Mouse (Mus musculus) midbrain, embryonic 14.5 days (tissue): ENCODE measurements at regions not wholly inside any gene's neighbourhood (a gene's known extent, or its start where the extent isn't known, plus 50 kb on each side); places are given as distances from the start of the nearest gene placed in this dataset.

ENCODE experiments used
- ATAC-seq: fragments of 200-750 bp; cut with Nextera tagmentation; 2 replicates; pipeline ENCODE4 v1.8.0; 2017; ENCODE audit warnings: moderate number of reproducible peaks, moderate library complexity; ENCODE audit not compliant: low FRiP score, low TSS enrichment
- DNase-seq: peaks from one replicate; pipeline ENCODE4 v3.0.0-alpha.2; 2015
- H3K27ac ChIP-seq: fragments of 300-500 bp; sonication (generic); replicated peaks from 2 replicates; pipeline ENCODE4 v1.5.1; 2014; ENCODE audit warnings: mild to moderate bottlenecking, low read depth, low read length, moderate library complexity
- H3K27me3 ChIP-seq: fragments of 300-500 bp; sonication (generic); 2 replicates; pipeline ENCODE4 v1.6.1; 2014; ENCODE audit warnings: low read length, control low read depth, mixed read lengths; ENCODE audit not compliant: control insufficient read depth, insufficient read depth
- H3K36me3 ChIP-seq: fragments of 300-500 bp; sonication (generic); 2 replicates; pipeline ENCODE4 v1.6.1; 2014; ENCODE audit warnings: low read length, control low read depth; ENCODE audit not compliant: control insufficient read depth, insufficient read depth
- H3K4me1 ChIP-seq: fragments of 300-500 bp; sonication (generic); 2 replicates; pipeline ENCODE4 v1.6.1; 2014; ENCODE audit warnings: mild to moderate bottlenecking, antibody characterized with exemption, low read length, control low read depth; ENCODE audit not compliant: control insufficient read depth, insufficient read depth
- H3K4me2 ChIP-seq: fragments of 300-500 bp; sonication (generic); 2 replicates; pipeline ENCODE4 v1.6.1; 2014; ENCODE audit warnings: mild to moderate bottlenecking, low read length, moderate library complexity
- H3K4me3 ChIP-seq: fragments of 300-500 bp; sonication (generic); replicated peaks from 2 replicates; pipeline ENCODE4 v1.5.1; 2014; ENCODE audit warnings: low read depth, low read length
- H3K9ac ChIP-seq: fragments of 300-500 bp; sonication (generic); replicated peaks from 2 replicates; pipeline ENCODE4 v1.6.1; 2014; ENCODE audit warnings: mild to moderate bottlenecking, low read length, moderate library complexity
- H3K9me3 ChIP-seq: fragments of 300-500 bp; sonication (generic); 2 replicates; pipeline ENCODE4 v1.6.1; 2016; ENCODE audit warnings: low read length, control low read depth, mixed read lengths; ENCODE audit not compliant: control insufficient read depth
- WGBS: fragments of 180-500 bp; shearing (Covaris S2); extraction: QIAGEN DNeasy Blood & Tissue Kit; methylation state at CpG from one replicate; pipeline ENCODE4 v1.1.7; 2014; 5-methylcytosine and 5-hydroxymethylcytosine counted together

DNA sequence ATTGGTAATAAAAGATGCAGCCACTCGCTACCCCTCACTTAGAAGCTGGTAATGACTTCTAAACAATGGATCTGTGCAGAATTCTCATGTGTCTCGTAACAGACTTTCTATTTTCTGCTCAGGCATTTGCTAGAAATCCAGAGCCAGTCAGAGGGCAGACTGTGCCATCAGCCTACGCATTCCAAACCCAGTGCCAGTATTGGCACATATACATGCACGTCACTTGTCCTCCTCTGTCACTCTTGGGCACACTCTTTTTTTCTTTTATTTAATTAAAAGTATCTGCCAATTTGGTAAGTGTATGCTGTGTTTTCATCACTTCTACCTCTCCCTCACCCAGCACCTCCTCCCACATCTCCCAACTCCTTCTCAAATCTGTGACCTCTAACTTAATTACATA, 519.6 kb upstream of the Adamts9 start:
- Histone ChIP-seq H3K9ac (no peak overlapping the region), H3K4me3 (no peak overlapping the region), H3K9me3 (no peaks in the 10 kb centered on the region), H3K36me3 (no peaks in the 10 kb centered on the region), H3K4me2 (no peak overlapping the region), H3K27me3 (no peaks in the 10 kb centered on the region), H3K4me1 (no peaks in the 10 kb centered on the region), H3K27ac (no peak overlapping the region)
- DNase-seq (no peak), ATAC-seq (no peak)
- WGBS: 88% methylated on average over 4 of the region's 4 CpGs

- Histone ChIP-seq H3K4me3 (no peak overlapping the region), H3K36me3 (no peaks in the 10 kb centered on the region), H3K27ac (no peak overlapping the region), H3K9ac (no peak overlapping the region), H3K4me1 (no peaks in the 10 kb centered on the region), H3K9me3 (no peaks in the 10 kb centered on the region), H3K27me3 (no peaks in the 10 kb centered on the region), H3K4me2 (no peak overlapping the region)
- WGBS: 66% methylated on average over 3 of the region's 3 CpGs
- DNase-seq (no peak), ATAC-seq (no peak)
Observed at GRCm38 (mm10) chr6:93461374-93461773, 518.1 kb upstream of the Adamts9 start.

DNA sequence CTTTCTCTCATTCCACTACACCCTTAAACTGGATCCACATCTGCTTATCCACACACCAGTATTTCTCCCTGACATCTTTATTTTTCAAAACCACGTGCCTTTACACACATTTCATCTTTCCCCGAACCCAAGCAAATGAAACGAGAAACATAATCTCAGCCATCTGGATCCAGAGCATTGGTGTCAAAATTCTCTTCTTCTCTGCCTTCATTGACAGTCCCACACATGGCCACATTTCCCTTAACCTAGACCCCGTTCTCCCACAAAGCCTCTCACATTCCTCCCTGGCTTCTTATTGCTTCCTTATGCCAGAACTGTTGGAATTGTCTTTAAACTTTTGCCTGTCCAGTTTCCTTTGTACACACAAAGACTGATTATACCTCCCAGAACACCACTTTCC, 514.3 kb upstream of the Adamts9 start:
- no peak overlapping the region for H3K27ac ChIP-seq
- ATAC-seq (no peak), DNase-seq (no peak)
- 36% methylated on average over 4 of the region's 4 CpGs for WGBS
- no peak overlapping the region for H3K4me3 ChIP-seq
- H3K4me1 ChIP-seq: no peaks in the 10 kb centered on the region
- H3K36me3 ChIP-seq: no peaks in the 10 kb centered on the region
- no peaks in the 10 kb centered on the region for H3K9me3 ChIP-seq
- H3K9ac ChIP-seq: no peak overlapping the region
- H3K27me3 ChIP-seq: no peaks in the 10 kb centered on the region
- no peak overlapping the region for H3K4me2 ChIP-seq

GRCm38 (mm10) chr6:93456383-93457033, 513.2 kb upstream of the Adamts9 start:
- Histone ChIP-seq H3K9ac (no peak overlapping the region), H3K9me3 (no peaks in the 10 kb centered on the region), H3K4me1 (no peaks in the 10 kb centered on the region), H3K36me3 (no peaks in the 10 kb centered on the region), H3K27me3 (no peaks in the 10 kb centered on the region), H3K4me3 (no peak overlapping the region), H3K27ac (no peak overlapping the region), H3K4me2 (no peak overlapping the region)
- WGBS: 91% methylated on average over 9 of the region's 9 CpGs
- ATAC-seq: no peak
- no peak for DNase-seq

DNA sequence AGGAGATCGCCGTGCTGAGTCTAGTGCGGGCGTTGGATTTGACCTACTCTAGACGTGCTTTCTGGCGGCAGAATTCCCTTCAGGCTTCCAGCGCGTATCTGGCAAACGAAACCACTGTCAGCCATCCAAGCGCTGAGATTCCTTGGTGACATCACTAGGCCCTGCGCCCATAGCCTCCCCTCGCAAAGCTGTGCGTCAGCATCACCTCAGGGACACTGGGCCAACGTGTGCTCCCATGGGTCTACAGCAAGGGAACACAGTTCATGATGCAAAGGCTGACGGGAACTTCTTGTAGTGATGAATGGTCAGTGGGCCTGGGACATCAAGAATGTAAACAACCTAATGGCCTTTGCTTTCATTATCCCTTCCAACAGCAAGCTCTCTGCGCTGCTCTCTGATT, 502.3 kb upstream of the Adamts9 start:
- no peak for DNase-seq
- H3K4me1 ChIP-seq: peaks cover 8% of the 10 kb centered on the region
- no peak overlapping the region for H3K9ac ChIP-seq
- H3K4me2 ChIP-seq: no peak overlapping the region
- WGBS: 87% methylated on average over 16 of the region's 16 CpGs
- ATAC-seq: no peak
- H3K9me3 ChIP-seq: no peaks in the 10 kb centered on the region
- H3K36me3 ChIP-seq: no peaks in the 10 kb centered on the region
- H3K27ac ChIP-seq: no peak overlapping the region
- no peak overlapping the region for H3K4me3 ChIP-seq
- no peaks in the 10 kb centered on the region for H3K27me3 ChIP-seq

DNA sequence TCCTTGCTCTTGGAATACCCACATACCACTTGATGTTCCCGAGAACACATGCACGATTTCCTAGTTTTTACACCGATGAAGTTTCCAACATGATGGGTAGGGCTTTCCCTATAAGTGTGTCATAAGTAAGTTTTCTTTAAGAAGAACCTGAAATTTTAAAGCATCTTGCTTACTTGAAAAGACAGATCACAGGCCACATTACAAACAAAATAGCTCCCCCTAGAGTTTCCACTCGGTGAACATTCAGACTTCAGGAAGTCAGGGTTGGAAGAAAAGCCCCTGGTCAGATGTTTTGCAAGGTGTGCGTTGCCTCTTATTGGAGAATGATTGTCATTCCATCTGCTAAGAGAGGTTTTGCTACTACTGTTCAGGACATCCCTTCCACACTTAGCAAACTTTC, 501.8 kb upstream of the Adamts9 start:
- peak; percentile 67 for DNase-seq
- Histone ChIP-seq H3K9me3 (no peaks in the 10 kb centered on the region), H3K4me3 (no peak overlapping the region), H3K4me2 (no peak overlapping the region), H3K4me1 (peaks cover 8% of the 10 kb centered on the region), H3K9ac (no peak overlapping the region), H3K27me3 (no peaks in the 10 kb centered on the region), H3K27ac (no peak overlapping the region), H3K36me3 (no peaks in the 10 kb centered on the region)
- WGBS: 68% methylated on average over 5 of the region's 5 CpGs
- ATAC-seq: no peak

- Histone ChIP-seq H3K27me3 (no peaks in the 10 kb centered on the region), H3K27ac (peak overlapping the region; percentile 70)
- 28% methylated on average over 11 of the region's 11 CpGs for WGBS
Observed at GRCm38 (mm10) chr6:93443766-93444557, 500.7 kb upstream of the Adamts9 start.

DNA sequence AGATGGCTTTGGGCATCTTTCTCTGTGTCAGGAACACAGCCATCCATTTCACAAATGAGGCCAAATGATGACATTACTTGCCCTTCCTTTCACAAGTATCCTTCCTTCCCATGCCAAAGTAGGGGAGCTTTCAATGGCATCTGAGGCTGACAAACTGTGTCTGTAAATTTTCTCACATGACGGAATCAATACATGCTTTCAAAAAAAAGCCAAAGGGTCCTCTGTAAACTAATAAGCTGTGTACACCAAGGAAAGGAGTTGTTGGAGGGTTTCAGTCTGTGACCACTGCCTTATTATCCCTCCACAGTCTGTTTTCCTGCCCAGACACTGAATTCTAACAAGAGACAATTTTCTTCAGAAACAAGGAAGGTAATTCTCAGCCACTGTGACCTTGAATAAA, 490.2 kb upstream of the Adamts9 start:
- no peak overlapping the region for H3K9ac ChIP-seq
- no peak overlapping the region for H3K27ac ChIP-seq
- no peak for DNase-seq
- no peak overlapping the region for H3K4me2 ChIP-seq
- H3K4me1 ChIP-seq: no peaks in the 10 kb centered on the region
- 0 out of 2 replicates have a peak, but pooled peaks cover 4% of the 10 kb centered on the region for H3K9me3 ChIP-seq
- no peaks in the 10 kb centered on the region for H3K27me3 ChIP-seq
- H3K36me3 ChIP-seq: no peaks in the 10 kb centered on the region
- WGBS: 68% methylated on average over 1 of the region's 1 CpGs
- H3K4me3 ChIP-seq: no peak overlapping the region
- no peak for ATAC-seq

More at GRCm38 (mm10) chr6:93443766-93444557, 500.7 kb upstream of the Adamts9 start:
- Histone ChIP-seq H3K9ac (peak overlapping the region; percentile 25; the same call in 1 of the 2 replicates), H3K4me1 (peaks cover 8% of the 10 kb centered on the region), H3K9me3 (no peaks in the 10 kb centered on the region), H3K36me3 (no peaks in the 10 kb centered on the region), H3K4me3 (no peak overlapping the region), H3K4me2 (peak overlapping the region; percentile 18; the same call in 1 of the 2 replicates)
- ATAC-seq: peak; percentile 46; the same call in 1 of the 2 replicates
- DNase-seq: peak; percentile 66

- WGBS: 84% methylated on average over 1 of the region's 1 CpGs
Observed at GRCm38 (mm10) chr6:93426141-93426540, 482.8 kb upstream of the Adamts9 start.

More at GRCm38 (mm10) chr6:93426141-93426540, 482.8 kb upstream of the Adamts9 start:
- H3K9ac ChIP-seq: no peak overlapping the region
- H3K27ac ChIP-seq: no peak overlapping the region
- H3K36me3 ChIP-seq: no peaks in the 10 kb centered on the region
- no peaks in the 10 kb centered on the region for H3K4me1 ChIP-seq
- no peak overlapping the region for H3K4me3 ChIP-seq
- ATAC-seq (no peak), DNase-seq (no peak)
- H3K4me2 ChIP-seq: no peak overlapping the region
- no peaks in the 10 kb centered on the region for H3K27me3 ChIP-seq
- 0 out of 2 replicates have a peak, but pooled peaks cover 4% of the 10 kb centered on the region for H3K9me3 ChIP-seq
